In the genomic region with DNA sequence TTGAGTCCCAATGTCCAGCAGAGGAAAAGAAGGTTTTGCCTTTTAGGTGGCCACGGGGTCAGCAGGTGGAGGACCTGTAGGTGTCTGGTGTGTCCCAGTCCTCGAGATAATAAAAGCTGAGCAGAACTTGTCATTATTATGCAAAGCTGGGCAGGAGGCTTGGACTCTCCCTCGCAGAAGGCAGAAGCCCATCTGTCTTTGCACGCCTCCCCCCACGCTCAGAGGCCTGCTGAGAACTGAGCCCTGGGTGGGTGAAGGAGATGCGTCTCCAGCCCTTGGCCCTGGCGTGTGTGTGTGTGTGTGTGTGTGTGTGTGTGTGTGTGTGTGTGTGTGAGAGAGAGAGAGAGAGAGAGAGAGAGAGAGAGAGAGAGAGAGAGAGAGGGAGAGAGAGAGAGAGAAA, we compare ENCODE assay signal across 9 mouse cellular contexts. TPM values are rescaled to one million over a fixed set of nuclear protein-coding genes. Genes with fewer than 3 reads are reported as not detected.
DNase-seq lines count a peak whose midpoint lies in the region; ATAC-seq and TF ChIP-seq lines count a peak whose summit lies in the region.
"Had no signal": no experiment of that assay in that cellular context is flagged by ENCODE, and none has a peak within 500 bp of the region (broad histone marks: within the 10 kb centered on the region; RNA-seq: fewer than 3 reads in every experiment).

No protein-coding gene starts in this region.

- no peaks in the 10 kb centered on the region for H3K79me2 ChIP-seq in heart, adult 2 months (replicated peaks; ENCODE audit: control insufficient read depth, insufficient read depth, low read length)

- H3K4me1 ChIP-seq in heart, adult 2 months (ENCODE audit: control insufficient read depth, insufficient read depth, low read length): no peaks in the 10 kb centered on the region
- H3K4me1 ChIP-seq in hindbrain, embryonic 10.5 days (replicated peaks): peaks cover 57% of the 10 kb centered on the region
- peaks cover 33% of the 10 kb centered on the region for H3K4me1 ChIP-seq in midbrain, embryonic 16.5 days (ENCODE audit: control insufficient read depth, insufficient read depth, low read length)
- H3K4me1 ChIP-seq in kidney, adult 2 months (ENCODE audit: control insufficient read depth, insufficient read depth, low read length): no peaks in the 10 kb centered on the region

- 55% methylated on average over 7 of the region's 7 CpGs for WGBS in heart, adult 2 months
- WGBS in hindbrain, embryonic 10.5 days: 6% methylated on average over 7 of the region's 7 CpGs
- 2% methylated on average over 7 of the region's 7 CpGs for WGBS in midbrain, embryonic 16.5 days
- 40% methylated on average over 7 of the region's 7 CpGs for WGBS in kidney, adult 2 months

- TF ChIP-seq POLR2A in heart, adult 2 months (IDR thresholded peaks at IDR 0.05; ENCODE audit: insufficient read depth, low read depth, low read length): no peak
- TF ChIP-seq POLR2A in kidney, adult 2 months (IDR thresholded peaks at IDR 0.05; ENCODE audit: low read depth, low read length): no peak

- no peaks in the 10 kb centered on the region for H3K36me3 ChIP-seq in heart, adult 2 months (ENCODE audit: control insufficient read depth, insufficient read depth, low read length)
- no peaks in the 10 kb centered on the region for H3K36me3 ChIP-seq in hindbrain, embryonic 10.5 days
- no peaks in the 10 kb centered on the region for H3K36me3 ChIP-seq in midbrain, embryonic 16.5 days (ENCODE audit: control insufficient read depth, insufficient read depth, low read length)
- H3K36me3 ChIP-seq in kidney, adult 2 months (ENCODE audit: control insufficient read depth, insufficient read depth, low read length): no peaks in the 10 kb centered on the region

- peaks cover 6% of the 10 kb centered on the region for H3K27me3 ChIP-seq in heart, adult 2 months (ENCODE audit: control insufficient read depth, insufficient read depth, low read length)
- peaks cover 37% of the 10 kb centered on the region for H3K27me3 ChIP-seq in hindbrain, embryonic 10.5 days (ENCODE audit: insufficient read depth, poor library complexity, severe bottlenecking)
- H3K27me3 ChIP-seq in midbrain, embryonic 16.5 days (ENCODE audit: control insufficient read depth, insufficient read depth, low read depth, low read length): no peaks in the 10 kb centered on the region
- no peaks in the 10 kb centered on the region; the same call in 1 of the 2 replicates for H3K27me3 ChIP-seq in kidney, adult 2 months (replicated peaks; ENCODE audit: control insufficient read depth, insufficient read depth, low read length)

- ATAC-seq in midbrain, embryonic 16.5 days: no peak

- H3K27ac ChIP-seq in heart, adult 2 months: no peak overlapping the region
- peak overlapping the region; percentile 93 for H3K27ac ChIP-seq in hindbrain, embryonic 10.5 days
- peak overlapping the region; percentile 92; the same call in 1 of the 2 replicates for H3K27ac ChIP-seq in midbrain, embryonic 16.5 days (ENCODE audit: low read length)
- no peak overlapping the region for H3K27ac ChIP-seq in kidney, adult 2 months (ENCODE audit: insufficient read depth, low read depth, low read length)

- peak overlapping the region; percentile 77 for H3K4me2 ChIP-seq in midbrain, embryonic 16.5 days (ENCODE audit: low read length)

- H3K4me3 ChIP-seq in heart, adult 2 months: no peak overlapping the region
- H3K4me3 ChIP-seq in hindbrain, embryonic 10.5 days: peak overlapping the region; percentile 79
- H3K4me3 ChIP-seq in midbrain, embryonic 16.5 days (ENCODE audit: low read depth, low read length): peak overlapping the region; percentile 85
- H3K4me3 ChIP-seq in kidney, adult 2 months (ENCODE audit: insufficient read depth, low read depth, low read length): no peak overlapping the region

- intact Hi-C loops in heart, adult 2 months (cut with DNase I): no loop called here

- no peak overlapping the region for H3K9ac ChIP-seq in heart, adult 2 months (ENCODE audit: low read depth, low read length)
- H3K9ac ChIP-seq in midbrain, embryonic 16.5 days (ENCODE audit: low read depth, low read length): peak overlapping the region; percentile 90

- TF ChIP-seq EP300 in heart, adult 2 months (IDR thresholded peaks at IDR 0.05; ENCODE audit: insufficient read depth, low read depth, low read length): no peak

- peak; percentile 61 for DNase-seq in heart, adult 11 months
- no peak for DNase-seq in heart, adult 2 months
- peak; percentile 28 for DNase-seq in cerebellum, adult 8-10 months
- peak; percentile 46 for DNase-seq in hindbrain, embryonic 10.5 days (ENCODE audit: low spot score)
- DNase-seq in kidney, adult 2 months: no peak
- no peak for DNase-seq in kidney, postnatal 25 days
- no peak for DNase-seq in thymus, postnatal 0 days (ENCODE audit: low spot score)

- no peaks in the 10 kb centered on the region for H3K9me3 ChIP-seq in hindbrain, embryonic 10.5 days
- H3K9me3 ChIP-seq in midbrain, embryonic 16.5 days (replicated peaks; ENCODE audit: control insufficient read depth, low read length, poor library complexity, severe bottlenecking): no peaks in the 10 kb centered on the region

- no peak for TF ChIP-seq CTCF in heart, adult 2 months (IDR thresholded peaks at IDR 0.05)
- no peak for TF ChIP-seq CTCF in kidney, adult 2 months (conservative IDR thresholded peaks at IDR 0.05; ENCODE audit: insufficient read depth, insufficient read length, low read depth, low read length)

RNA-seq across cellular contexts. Expression of a gene that starts 0.7 kb away (rescaled TPM):
- total RNA-seq in heart, adult 2 months (2021): under 1 TPM; 0.29 to 0.50 TPM
- polyA plus RNA-seq in heart, adult 2 months (2012; rRNA removed): 0.12 and 0.76 TPM in 2 replicates
- polyA plus RNA-seq in hindbrain, embryonic 10.5 days (2016; fragmentation: Nextera tagmentation; extraction: Ambion mirVana): 5.9 and 10.9 TPM in 2 replicates
- 14.5 and 19.4 TPM in 2 replicates for polyA plus RNA-seq in midbrain, embryonic 16.5 days (2015; fragmentation: Nextera tagmentation; extraction: Ambion mirVana)
- polyA plus RNA-seq in kidney, adult 2 months (2012; rRNA removed): 1.5 and 1.6 TPM in 2 replicates
- 0.73 and 0.98 TPM in 2 replicates for polyA plus RNA-seq in thymus, postnatal 0 days (2015; fragmentation: Nextera tagmentation; extraction: Ambion mirVana)
- total RNA-seq: neutrophil, adult 5-6 weeks had no signal

Comparison
In these comparisons a context has a peak if more than half of its experiments do, and no peak if none do; other contexts are left out.
1. DNase-seq: peak in heart, adult 11 months (single experiment), cerebellum, adult 8-10 months (single experiment) and hindbrain, embryonic 10.5 days (single experiment); none in heart, adult 2 months (0 of 2), kidney, adult 2 months (single experiment), kidney, postnatal 25 days (0 of 2) and thymus, postnatal 0 days (single experiment).
2. H3K27ac ChIP-seq: peak in hindbrain, embryonic 10.5 days (single experiment) and midbrain, embryonic 16.5 days (single experiment); none in heart, adult 2 months (single experiment) and kidney, adult 2 months (single experiment).
3. H3K4me3 ChIP-seq: peak in hindbrain, embryonic 10.5 days (single experiment) and midbrain, embryonic 16.5 days (single experiment); none in heart, adult 2 months (single experiment) and kidney, adult 2 months (single experiment).